In genomic region chr9:20609831-20610464, GRCm38 (mm10) we compare ENCODE assay signal across 19 mouse cellular contexts. TPM values are rescaled to one million over a fixed set of nuclear protein-coding genes. Genes with fewer than 3 reads are reported as not detected.
A peak's percentile ranks its signal among the peaks of the same experiment; 100 is the strongest.
DNase-seq lines count a peak whose midpoint lies in the region; TF ChIP-seq lines count a peak whose summit lies in the region.
"Had no signal": no experiment of that assay in that cellular context is flagged by ENCODE, and none has a peak within 500 bp of the region (broad histone marks: within the 10 kb centered on the region; RNA-seq: fewer than 3 reads in every experiment).

No protein-coding gene starts in this region.

- no peak for DNase-seq in layer of hippocampus, adult 2 months (ENCODE audit: low spot score in 2 of 2)
- DNase-seq in layer of hippocampus, adult 9-11 months = no peak
- DNase-seq in R1 (ENCODE audit: low read depth, low spot score) = peak; percentile 58
- peak; percentile 25 to 33 for DNase-seq in thymus, postnatal 10 days (ENCODE audit: low spot score in 2 of 2)
- no peak for DNase-seq in embryo, embryonic 10.5 days (ENCODE audit: low spot score)
- DNase-seq in ovary, postnatal 36 days (ENCODE audit: low spot score) = no peak
- DNase-seq: cerebellum, adult 9-10 months; embryo, embryonic 11 days; gastrocnemius, postnatal 14 days; kidney, adult 8-10 months; left cerebral cortex, postnatal 4 days; lung, postnatal 10 days; right cerebral cortex, postnatal 4 days had no signal

- peak; percentile 31 for TF ChIP-seq CTCF in layer of hippocampus, adult 2 months (conservative IDR thresholded peaks at IDR 0.05)
- peak; percentile 36 for TF ChIP-seq CTCF in E14TG2a.4 (conservative IDR thresholded peaks at IDR 0.05; ENCODE audit: low read length)

- no peak overlapping the region for H3K4me3 ChIP-seq in layer of hippocampus, adult 2 months
- H3K4me3 ChIP-seq in E14TG2a.4 (replicated peaks; ENCODE audit: low read length) = no peak overlapping the region
- H3K4me3 ChIP-seq: embryonic facial prominence, embryonic 15.5 days; forebrain, embryonic 10.5 days; megakaryocyte, embryonic 14.5 days; neural tube, embryonic 13.5 days had no signal

- no peaks in the 10 kb centered on the region; the same call in 1 of the 2 replicates for H3K9me3 ChIP-seq in E14TG2a.4 (ENCODE audit: low read length)
- H3K9me3 ChIP-seq: embryonic facial prominence, embryonic 15.5 days had no signal

- no peaks in the 10 kb centered on the region for H3K36me3 ChIP-seq in E14TG2a.4 (ENCODE audit: insufficient read depth, low read length)

- H3K27ac ChIP-seq in layer of hippocampus, adult 2 months = no peak overlapping the region
- H3K27ac ChIP-seq: embryonic facial prominence, embryonic 15.5 days; forebrain, embryonic 10.5 days; neural tube, embryonic 13.5 days had no signal

- no peaks in the 10 kb centered on the region for H3K27me3 ChIP-seq in E14TG2a.4 (ENCODE audit: insufficient read depth, low read length)
- H3K27me3 ChIP-seq: CH12.LX; embryonic facial prominence, embryonic 15.5 days; megakaryocyte, embryonic 14.5 days; neural tube, embryonic 13.5 days had no signal

- peaks cover 11% of the 10 kb centered on the region for H3K4me1 ChIP-seq in E14TG2a.4 (replicated peaks; ENCODE audit: low read depth, low read length)

RNA-seq across cellular contexts. Expression of gene Zfp846, which starts 28.9 kb away (rescaled TPM):
- total RNA-seq in layer of hippocampus, adult 2 months (2021) = 10 to 100 TPM; 19.8 to 22.9 TPM

RNA-seq across cellular contexts. Expression of gene Ubl5, which starts 32.7 kb away (rescaled TPM):
- 100 to 1,000 TPM; 277 to 326 TPM for total RNA-seq in layer of hippocampus, adult 2 months (2021)

RNA-seq across cellular contexts. Expression of gene Fbxl12, which starts 34.6 kb away (rescaled TPM):
- total RNA-seq in layer of hippocampus, adult 2 months (2021) = 10 to 100 TPM; 25.5 to 27.7 TPM

RNA-seq across cellular contexts. Expression of gene Pin1, which starts 41.9 kb away (rescaled TPM):
- 10 to 100 TPM; 32.8 to 34.0 TPM for total RNA-seq in layer of hippocampus, adult 2 months (2021)

Comparison
In these comparisons a context has a peak if more than half of its experiments do, and no peak if none do; other contexts are left out.
1. DNase-seq: peak in R1 (single experiment) and thymus, postnatal 10 days (2 of 2); none in layer of hippocampus, adult 2 months (0 of 2), layer of hippocampus, adult 9-11 months (single experiment), embryo, embryonic 10.5 days (single experiment) and ovary, postnatal 36 days (single experiment).